Mouse (Mus musculus) liver, adult 10 weeks (tissue): Measurements from ENCODE around the gene Tas1r2. TPM values are rescaled to one million over a fixed set of nuclear protein-coding genes. Genes with fewer than 3 reads are reported as not detected.

Experiments
- polyA plus RNA-seq: library from polyadenylated mRNA; stranded (reverse); fragments of 350-450 nt; fragmentation: Illumina TruSeq; extraction: RNeasy Lipid Tissue Mini Kit (QIAGEN cat#74804); gene quantifications from one replicate; pipeline ENCODE4 v1.2.3, GENCODE M21; 2014; ENCODE audit warnings: low read depth, low replicate concordance

Gene Tas1r2
- not detected for polyA plus RNA-seq

GRCm38 (mm10) chr4:139653238-139653637 lies at the start of gene Tas1r2:
Gene Tas1r2 (plus strand): TSS chr4:139653538.

GRCm38 (mm10) chr4:139622373-139623282 lies 30.7 kb upstream of the Tas1r2 start, which contains the start of gene Aldh4a1:
Gene Aldh4a1 (plus strand): TSS chr4:139622866.

Other genes starting within 250 kb of the Tas1r2 start
- gene Iffo2, start 123.0 kb upstream of the Tas1r2 start, polyA plus RNA-seq = 2.8 TPM
- not detected for gene Gm21969, start 50.4 kb upstream of the Tas1r2 start, polyA plus RNA-seq
- 50.2 TPM for gene Aldh4a1, start 30.7 kb upstream of the Tas1r2 start, polyA plus RNA-seq
- not detected for gene Pax7, start 180.0 kb downstream of the Tas1r2 start, polyA plus RNA-seq